Mouse (Mus musculus) thymus, adult 18-20 months (tissue): Measurements from ENCODE around the gene Dhx37.
"Not testable (repeated sequence)": the region's sequence is repeated elsewhere in the genome, so short reads cannot be mapped to it uniquely, and the experiment has no call there.

Experiments used
- DNase-seq, 2 experiments: peaks; one replicate each; pipeline ENCODE4 v3.0.0; 2022; ENCODE audit warnings: mixed read lengths in 2 of 2

The Dhx37 gene

DNA sequence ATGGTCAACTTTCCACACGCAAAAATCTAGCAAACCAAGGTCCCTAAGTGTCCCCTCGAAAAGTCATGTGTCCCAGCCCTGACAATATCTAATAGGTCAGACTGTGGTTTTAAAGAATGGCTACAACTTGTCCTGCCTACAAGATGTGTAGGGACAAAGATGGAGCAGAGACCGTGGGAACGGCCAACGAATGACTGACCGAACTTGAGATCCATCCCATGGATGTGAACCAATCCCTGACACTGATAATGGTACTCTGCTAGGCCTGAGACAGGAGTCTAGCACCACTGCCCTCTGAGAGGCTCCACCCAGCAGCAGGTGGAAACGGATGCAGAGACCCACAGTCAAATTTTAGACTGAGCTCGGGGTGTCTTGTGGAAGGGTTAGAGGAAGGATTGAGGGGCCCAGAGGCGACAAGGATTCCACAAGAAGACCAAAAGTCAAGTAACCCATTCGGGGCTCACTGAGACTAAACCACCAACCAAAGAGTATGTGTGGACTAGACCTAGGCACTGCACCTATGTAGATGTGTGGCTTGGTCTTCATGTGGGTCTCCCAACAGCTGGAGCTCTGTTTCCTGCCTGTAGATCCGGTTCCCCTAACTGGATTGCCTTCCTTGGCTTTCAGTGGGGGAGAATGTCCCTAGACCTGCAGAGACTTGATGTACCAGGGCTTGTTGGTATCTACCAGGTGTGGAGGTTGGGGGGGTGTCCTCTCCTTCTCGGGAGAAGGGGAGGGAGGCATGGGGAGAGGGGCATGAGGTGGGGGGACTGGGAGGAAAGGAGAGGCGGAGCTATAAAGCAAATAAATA lies 26.7 kb downstream of the Dhx37 start:
- no peak for DNase-seq

- DNase-seq = peak; percentile 48 to 67
Measured at GRCm38 (mm10) chr5:125406322-125407016, 27.5 kb downstream of the Dhx37 start.

GRCm38 (mm10) chr5:125405546-125406248 lies 28.2 kb downstream of the Dhx37 start:
- DNase-seq = peak; percentile 50 to 72

DNA sequence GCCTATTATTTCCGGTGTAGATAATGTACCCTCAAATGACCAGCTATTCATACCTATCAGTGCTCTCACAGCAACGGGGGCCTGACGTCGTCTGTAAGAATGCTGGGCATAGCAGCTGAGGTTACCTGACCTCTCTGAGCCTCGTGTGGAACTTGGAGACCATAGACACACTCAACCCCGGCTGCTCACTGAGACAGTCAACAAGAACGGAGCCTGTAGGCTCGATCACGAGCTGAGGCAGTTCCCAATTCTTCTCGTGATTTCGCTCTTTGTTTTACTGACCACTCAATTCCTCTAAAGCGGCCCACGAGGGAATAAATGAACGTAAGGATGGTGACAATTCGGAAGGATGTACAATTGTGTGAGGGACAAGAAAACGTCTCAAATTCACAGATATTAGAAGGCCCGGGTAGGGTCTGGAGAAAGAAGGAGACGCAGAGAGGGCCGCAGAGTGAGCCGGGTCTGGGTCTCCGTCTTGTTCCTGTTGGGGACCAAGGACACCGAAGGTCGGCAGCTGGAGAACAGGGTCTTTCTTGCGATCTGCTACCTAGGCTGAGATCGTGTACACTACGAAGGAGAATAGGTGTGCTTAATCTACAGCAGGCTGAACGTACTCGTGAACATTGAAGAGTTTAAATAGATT lies 28.9 kb downstream of the Dhx37 start:
- DNase-seq = peak in 1 of 2 experiments; percentile 36

- DNase-seq = no peak
Measured at GRCm38 (mm10) chr5:125404536-125404902, 29.4 kb downstream of the Dhx37 start.

GRCm38 (mm10) chr5:125403481-125404465 lies 30.1 kb downstream of the Dhx37 start:
- DNase-seq = peak; percentile 25 to 51

- DNase-seq = no peak
Measured at GRCm38 (mm10) chr5:125402991-125403390, 30.9 kb downstream of the Dhx37 start.

- DNase-seq = no peak
Measured at GRCm38 (mm10) chr5:125402476-125402875, 31.4 kb downstream of the Dhx37 start.

GRCm38 (mm10) chr5:125400903-125401302 lies 33.0 kb downstream of the Dhx37 start:
- no peak for DNase-seq

GRCm38 (mm10) chr5:125395008-125395407 lies 38.9 kb downstream of the Dhx37 start:
- no peak for DNase-seq

GRCm38 (mm10) chr5:125393622-125394603 lies 40.0 kb downstream of the Dhx37 start:
- peak; percentile 69 to 86 for DNase-seq

- peak; percentile 94 to 98 for DNase-seq
Measured at GRCm38 (mm10) chr5:125392977-125393621, 40.8 kb downstream of the Dhx37 start.

DNA sequence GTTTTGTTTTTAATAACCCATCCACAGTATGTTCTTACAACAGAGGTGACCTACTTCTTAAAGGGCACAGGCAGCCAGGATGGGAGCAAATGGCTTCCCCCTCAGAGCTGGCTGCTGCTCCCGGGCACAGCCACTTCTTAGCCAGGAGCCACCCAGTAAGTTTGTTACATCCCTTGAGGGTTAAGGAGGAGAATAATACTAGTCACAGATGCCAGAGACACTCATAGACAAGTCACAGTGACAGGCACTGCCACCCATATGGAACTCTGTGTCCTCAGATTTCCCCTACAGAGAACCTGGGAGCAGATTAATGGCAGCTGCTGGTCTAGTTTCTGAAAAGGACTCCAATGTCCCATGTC lies 41.3 kb downstream of the Dhx37 start:
- peak in 1 of 2 experiments; percentile 16 for DNase-seq

DNA sequence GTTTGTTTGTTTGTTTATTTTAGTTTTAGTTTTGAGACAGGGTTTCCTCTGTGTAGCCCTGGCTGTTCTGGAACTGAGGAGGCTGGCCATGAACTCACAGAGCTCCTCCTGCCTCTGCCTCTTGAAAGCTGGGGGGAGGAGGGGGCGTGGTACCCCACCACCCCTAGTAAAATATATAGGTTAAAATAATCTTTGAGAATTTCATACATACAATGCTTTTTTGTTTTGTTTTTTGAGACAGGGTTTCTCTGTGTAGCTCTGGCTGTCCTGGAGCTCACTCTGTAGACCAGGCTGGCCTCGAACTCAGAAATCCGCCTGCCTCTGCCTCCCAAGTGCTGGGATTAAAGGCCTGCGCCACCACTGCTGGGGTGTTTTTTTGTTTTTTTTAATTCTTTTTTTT lies 41.7 kb downstream of the Dhx37 start:
- not testable (repeated sequence) for DNase-seq

DNA sequence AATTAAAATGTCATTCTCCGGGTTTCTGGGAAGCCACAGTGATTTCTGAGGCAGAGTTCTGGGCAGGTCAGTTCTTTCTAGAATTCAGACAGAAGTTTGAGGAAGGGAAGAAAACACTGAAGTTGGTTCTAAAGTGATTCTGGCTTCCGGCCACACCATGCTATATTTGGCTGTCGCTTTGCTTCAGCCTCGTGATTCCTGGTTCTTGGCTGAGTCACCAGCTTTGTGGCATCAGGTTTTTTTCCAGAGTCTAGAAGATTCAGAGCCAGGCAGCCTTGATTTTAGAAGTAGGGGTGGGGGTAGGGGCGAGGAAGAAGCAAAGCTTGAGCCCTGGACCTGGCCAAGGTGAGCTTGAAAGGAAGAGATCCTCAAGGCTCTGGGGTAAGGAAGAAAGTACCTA lies 42.3 kb downstream of the Dhx37 start:
- DNase-seq = no peak

GRCm38 (mm10) chr5:125390906-125391477 lies 42.9 kb downstream of the Dhx37 start:
- no peak for DNase-seq

- peak; percentile 66 to 75 for DNase-seq
Measured at GRCm38 (mm10) chr5:125389579-125390441, 44.1 kb downstream of the Dhx37 start, which contains the start of gene Ubc. TSS of gene Ubc (minus strand) at chr5:125390202.

DNA sequence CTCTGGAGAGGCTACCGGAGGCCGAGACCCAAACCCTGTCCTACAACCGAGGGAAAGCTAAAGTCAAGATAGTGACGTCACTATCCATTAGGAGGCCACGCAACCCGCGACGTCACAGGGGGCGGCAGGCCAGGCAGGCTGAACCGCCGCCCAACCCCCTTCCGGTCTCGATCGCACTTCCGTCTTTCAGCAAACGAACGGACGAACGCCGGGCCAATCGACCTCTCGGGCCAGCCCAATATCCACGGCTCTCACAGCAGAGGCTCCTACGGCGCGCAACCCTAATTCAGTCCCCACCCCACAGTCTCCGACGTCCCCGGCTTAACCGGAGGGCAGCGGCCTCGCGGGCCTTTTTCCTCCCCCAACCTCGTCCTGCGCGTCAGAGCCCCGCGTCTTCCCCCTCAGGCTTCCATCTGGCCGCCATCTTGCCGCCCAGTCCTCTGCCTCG lies 44.8 kb downstream of the Dhx37 start, which contains the start of gene Gm10382:
Gene Gm10382, plus strand, starts transcription at position 192 of the 448 bp plus-strand sequence.
- peak; percentile 75 to 83 for DNase-seq
